ENCODE assay signal across 28 mouse cellular contexts in the genomic region with DNA sequence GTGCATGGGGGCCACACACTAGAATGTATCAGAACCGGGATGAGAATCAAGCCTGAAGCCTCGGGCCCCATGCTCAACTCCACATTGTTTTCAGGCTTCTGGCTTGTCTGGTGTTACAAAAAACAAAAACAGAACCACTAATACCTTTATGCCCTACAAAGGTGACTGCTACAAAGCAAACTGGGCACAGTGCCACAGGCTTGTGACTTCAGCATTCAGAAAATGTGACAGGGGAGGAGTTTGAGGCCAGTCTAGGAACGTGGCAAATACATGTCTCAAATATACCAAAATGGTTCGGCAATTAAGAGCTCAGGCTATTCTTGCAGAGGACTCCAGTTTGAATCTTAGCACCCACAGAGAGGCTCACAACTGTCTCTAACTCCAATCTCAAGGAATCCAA. TPM values are rescaled to one million over a fixed set of nuclear protein-coding genes. Genes with fewer than 3 reads are reported as not detected.
DNase-seq lines count a peak whose midpoint lies in the region; ATAC-seq lines count a peak whose summit lies in the region.
"Had no signal": no experiment of that assay in that cellular context is flagged by ENCODE, and none has a peak within 500 bp of the region (broad histone marks: within the 10 kb centered on the region; RNA-seq: fewer than 3 reads in every experiment).

No protein-coding gene starts in this region.

- ATAC-seq in heart, embryonic 13.5 days (ENCODE audit: extremely low read depth, insufficient number of reproducible peaks, low FRiP score, low TSS enrichment), result no peak
- ATAC-seq in kidney, embryonic 14.5 days (ENCODE audit: low FRiP score, low TSS enrichment), result no peak
- ATAC-seq: forebrain, embryonic 16.5 days; hindbrain, embryonic 16.5 days; intestine, embryonic 16.5 days had no signal

- 46% methylated on average over 4 of the region's 4 CpGs for WGBS in heart, embryonic 13.5 days
- 65% methylated on average over 4 of the region's 4 CpGs for WGBS in kidney, embryonic 14.5 days
- 78% methylated on average over 4 of the region's 4 CpGs for WGBS in midbrain, embryonic 10.5 days

- H3K36me3 ChIP-seq in heart, embryonic 13.5 days, result no peaks in the 10 kb centered on the region
- no peaks in the 10 kb centered on the region for H3K36me3 ChIP-seq in kidney, embryonic 14.5 days (ENCODE audit: control insufficient read depth, insufficient read depth, low read length)
- no peaks in the 10 kb centered on the region for H3K36me3 ChIP-seq in midbrain, embryonic 10.5 days
- H3K36me3 ChIP-seq: embryonic facial prominence, embryonic 12.5 days; G1E; limb, embryonic 15.5 days; liver, embryonic 15.5 days; midbrain, embryonic 12.5 days; neural tube, embryonic 12.5 days had no signal

- intact Hi-C loops in heart, postnatal 36 days (cut with DNase I), result no loop called here

- H3K27ac ChIP-seq in heart, embryonic 13.5 days (replicated peaks), result peak overlapping the region; percentile 50; the same call in 1 of the 2 replicates
- H3K27ac ChIP-seq in kidney, embryonic 14.5 days (ENCODE audit: low read depth, low read length), result no peak overlapping the region
- H3K27ac ChIP-seq in midbrain, embryonic 10.5 days (replicated peaks), result no peak overlapping the region
- H3K27ac ChIP-seq: embryonic facial prominence, embryonic 12.5 days; limb, embryonic 15.5 days; liver, embryonic 15.5 days; midbrain, embryonic 12.5 days; neural tube, embryonic 12.5 days had no signal

- no peak overlapping the region for H3K9ac ChIP-seq in heart, embryonic 13.5 days
- no peak overlapping the region for H3K9ac ChIP-seq in kidney, embryonic 14.5 days (ENCODE audit: low read depth, low read length)
- H3K9ac ChIP-seq: embryonic facial prominence, embryonic 12.5 days; limb, embryonic 15.5 days; liver, embryonic 15.5 days; midbrain, embryonic 12.5 days; neural tube, embryonic 12.5 days had no signal

- DNase-seq in heart, postnatal 36 days, result no peak
- peak; percentile 46 for DNase-seq in kidney, adult 11 months
- DNase-seq in lung, postnatal 36 days, result peak; percentile 24
- no peak for DNase-seq in lung, postnatal 14 days
- no peak for DNase-seq in midbrain, embryonic 10.5 days (ENCODE audit: low spot score)
- no peak for DNase-seq in thymus, postnatal 4 days
- DNase-seq: adrenal gland, postnatal 25 days; cerebellum, adult 11 months; cerebellum, postnatal 10 days; right cerebral cortex, adult 18-20 months; thymus, postnatal 25 days had no signal

- peaks cover 35% of the 10 kb centered on the region for H3K4me1 ChIP-seq in heart, embryonic 13.5 days
- peaks cover 14% of the 10 kb centered on the region; the same call in 1 of the 2 replicates for H3K4me1 ChIP-seq in kidney, embryonic 14.5 days (ENCODE audit: control insufficient read depth, insufficient read depth, low read length)
- H3K4me1 ChIP-seq in midbrain, embryonic 10.5 days, result peaks cover 38% of the 10 kb centered on the region

- no peaks in the 10 kb centered on the region for H3K9me3 ChIP-seq in heart, embryonic 13.5 days
- no peaks in the 10 kb centered on the region for H3K9me3 ChIP-seq in kidney, embryonic 14.5 days (ENCODE audit: control insufficient read depth, low read length)
- H3K9me3 ChIP-seq in midbrain, embryonic 10.5 days (replicated peaks), result no peaks in the 10 kb centered on the region
- H3K9me3 ChIP-seq: embryonic facial prominence, embryonic 12.5 days; G1E; limb, embryonic 15.5 days; liver, embryonic 15.5 days; midbrain, embryonic 12.5 days; neural tube, embryonic 12.5 days had no signal

- peaks cover 25% of the 10 kb centered on the region for H3K27me3 ChIP-seq in heart, embryonic 13.5 days (replicated peaks)
- H3K27me3 ChIP-seq in kidney, embryonic 14.5 days (ENCODE audit: control insufficient read depth, insufficient read depth, low read length), result peaks cover 4% of the 10 kb centered on the region; the same call in 1 of the 2 replicates
- H3K27me3 ChIP-seq in midbrain, embryonic 10.5 days (ENCODE audit: low read depth, poor library complexity, severe bottlenecking), result peaks cover 39% of the 10 kb centered on the region

- no peak overlapping the region for H3K4me3 ChIP-seq in heart, embryonic 13.5 days
- H3K4me3 ChIP-seq in kidney, embryonic 14.5 days (ENCODE audit: low read length), result no peak overlapping the region
- no peak overlapping the region for H3K4me3 ChIP-seq in midbrain, embryonic 10.5 days
- H3K4me3 ChIP-seq: embryonic facial prominence, embryonic 12.5 days; erythroblast, embryonic 14.5 days; limb, embryonic 15.5 days; liver, embryonic 15.5 days; midbrain, embryonic 12.5 days; neural tube, embryonic 12.5 days had no signal

- H3K4me2 ChIP-seq in heart, embryonic 13.5 days, result no peak overlapping the region
- H3K4me2 ChIP-seq in kidney, embryonic 14.5 days (replicated peaks; ENCODE audit: low read depth, low read length), result no peak overlapping the region
- H3K4me2 ChIP-seq: embryonic facial prominence, embryonic 12.5 days; limb, embryonic 15.5 days; liver, embryonic 15.5 days; midbrain, embryonic 12.5 days; neural tube, embryonic 12.5 days had no signal

RNA-seq across cellular contexts. Expression of a gene that starts 3.7 kb away (rescaled TPM):
- 36.5 and 47.5 TPM in 2 replicates for polyA plus RNA-seq in heart, embryonic 13.5 days (2015; fragmentation: Nextera tagmentation; extraction: Ambion mirVana)
- total RNA-seq in heart, postnatal 36 days (2021), result 1 to 10 TPM; 1.9 to 4.1 TPM
- 0.60 and 1.7 TPM in 2 replicates for polyA plus RNA-seq in kidney, embryonic 14.5 days (2014; fragmentation: Nextera tagmentation; extraction: Ambion mirVana)
- 6.8 and 7.5 TPM in 2 replicates for polyA plus RNA-seq in midbrain, embryonic 10.5 days (2016; fragmentation: Nextera tagmentation; extraction: Ambion mirVana)
- total RNA-seq: G1E; hematopoietic stem cell, adult 5-6 weeks; monocyte, adult 5-6 weeks had no signal
- polyA plus RNA-seq: erythroblast, embryonic 14.5 days; G1E; liver, embryonic 15.5 days had no signal

RNA-seq across cellular contexts. Expression of a gene that starts 16.4 kb away (rescaled TPM):
- polyA plus RNA-seq in heart, embryonic 13.5 days (2015; fragmentation: Nextera tagmentation; extraction: Ambion mirVana), result 27.9 and 61.6 TPM in 2 replicates
- 100 to 1,000 TPM; 160 to 162 TPM for total RNA-seq in heart, postnatal 36 days (2021)
- polyA plus RNA-seq in kidney, embryonic 14.5 days (2014; fragmentation: Nextera tagmentation; extraction: Ambion mirVana), result 58.3 and 67.5 TPM in 2 replicates
- polyA plus RNA-seq in midbrain, embryonic 10.5 days (2016; fragmentation: Nextera tagmentation; extraction: Ambion mirVana), result 32.3 and 55.8 TPM in 2 replicates
- total RNA-seq: monocyte, adult 5-6 weeks had no signal

RNA-seq across cellular contexts. Expression of a gene that starts 19.1 kb away (rescaled TPM):
- polyA plus RNA-seq in heart, embryonic 13.5 days (2015; fragmentation: Nextera tagmentation; extraction: Ambion mirVana), result not detected in 2 replicates
- not detected for total RNA-seq in heart, postnatal 36 days (2021)
- polyA plus RNA-seq in kidney, embryonic 14.5 days (2014; fragmentation: Nextera tagmentation; extraction: Ambion mirVana), result not detected in 2 replicates
- not detected in 2 replicates for polyA plus RNA-seq in midbrain, embryonic 10.5 days (2016; fragmentation: Nextera tagmentation; extraction: Ambion mirVana)
- total RNA-seq: adrenal gland, postnatal 25 days; G1E; gastrocnemius, postnatal 4 days; hematopoietic stem cell, adult 5-6 weeks; left cerebral cortex, adult 18-20 months; left cerebral cortex, postnatal 36 days; monocyte, adult 5-6 weeks had no signal
- polyA plus RNA-seq: embryonic facial prominence, embryonic 12.5 days; erythroblast, embryonic 14.5 days; forebrain, embryonic 16.5 days; G1E; hindbrain, embryonic 16.5 days; midbrain, embryonic 12.5 days; neural tube, embryonic 12.5 days had no signal

RNA-seq across cellular contexts. Expression of a gene that starts 22.8 kb away (rescaled TPM):
- polyA plus RNA-seq in heart, embryonic 13.5 days (2015; fragmentation: Nextera tagmentation; extraction: Ambion mirVana), result 230 and 374 TPM in 2 replicates
- total RNA-seq in heart, postnatal 36 days (2021), result 100 to 1,000 TPM; 482 to 504 TPM
- 123 and 166 TPM in 2 replicates for polyA plus RNA-seq in kidney, embryonic 14.5 days (2014; fragmentation: Nextera tagmentation; extraction: Ambion mirVana)
- 131 and 201 TPM in 2 replicates for polyA plus RNA-seq in midbrain, embryonic 10.5 days (2016; fragmentation: Nextera tagmentation; extraction: Ambion mirVana)

RNA-seq across cellular contexts. Expression of a gene that starts 57.4 kb away (rescaled TPM):
- polyA plus RNA-seq in heart, embryonic 13.5 days (2015; fragmentation: Nextera tagmentation; extraction: Ambion mirVana), result 6.3 and 7.1 TPM in 2 replicates
- 1 to 10 TPM; 7.9 to 8.4 TPM for total RNA-seq in heart, postnatal 36 days (2021)
- 13.8 and 16.8 TPM in 2 replicates for polyA plus RNA-seq in kidney, embryonic 14.5 days (2014; fragmentation: Nextera tagmentation; extraction: Ambion mirVana)
- 16.0 and 19.2 TPM in 2 replicates for polyA plus RNA-seq in midbrain, embryonic 10.5 days (2016; fragmentation: Nextera tagmentation; extraction: Ambion mirVana)

Comparison
In these comparisons a context has a peak if more than half of its experiments do, and no peak if none do; other contexts are left out.
1. DNase-seq: peak in kidney, adult 11 months (single experiment) and lung, postnatal 36 days (single experiment); none in heart, postnatal 36 days (0 of 2), lung, postnatal 14 days (single experiment), midbrain, embryonic 10.5 days (single experiment) and thymus, postnatal 4 days (single experiment).